Mouse (Mus musculus): Measurements from ENCODE around the gene Prima1. TPM values are rescaled to one million over a fixed set of nuclear protein-coding genes. Genes with fewer than 3 reads are reported as not detected.

Prima1 gene
- total and polyA plus RNA-seq, 3 experiments = not detected

- TF ChIP-seq POLR2A (IDR thresholded peaks at IDR 0.05; ENCODE audit: control insufficient read depth in 1 of 2, insufficient read depth in 1 of 2, low read depth in 1 of 2, low read length in 2 of 2, poor library complexity in 1 of 2) = no peak
- TF ChIP-seq ZMIZ1 (IDR thresholded peaks at IDR 0.05; ENCODE audit: low read depth, low read length) = no peak
- no peak for TF ChIP-seq NRF1 (IDR thresholded peaks at IDR 0.05; ENCODE audit: insufficient read depth, low read depth, low read length, poor library complexity, severe bottlenecking)
- TF ChIP-seq MYC (IDR thresholded peaks at IDR 0.05; ENCODE audit: low read depth, low read length) = no peak
- Histone ChIP-seq H3K4me3 (ENCODE audit: control insufficient read depth in 1 of 2, insufficient read depth in 1 of 2, low read depth in 2 of 2, low read length in 2 of 2) (no peak overlapping the region), H3K79me2 (ENCODE audit: control insufficient read depth, insufficient read depth, low read length, poor library complexity) (no peaks in the 10 kb centered on the region), H3K9me3 (replicated peaks; ENCODE audit: insufficient read depth, low read length) (no peaks in the 10 kb centered on the region), H3K27me3 (ENCODE audit: control insufficient read depth in 1 of 2, insufficient read depth in 2 of 2, low read length in 2 of 2) (no peaks in the 10 kb centered on the region), H3K4me1 (ENCODE audit: control insufficient read depth in 1 of 2, insufficient read depth in 2 of 2, low read length in 2 of 2) (no peaks in the 10 kb centered on the region), H3K9ac (ENCODE audit: control insufficient read depth, low read depth, low read length, poor library complexity, severe bottlenecking) (no peak overlapping the region), H3K36me3 (ENCODE audit: control insufficient read depth in 1 of 2, insufficient read depth in 2 of 2, low read length in 2 of 2) (no peaks in the 10 kb centered on the region), H3K27ac (ENCODE audit: control insufficient read depth, low read depth, low read length) (no peak overlapping the region)
- no peak for DNase-seq (ENCODE audit: low read depth, low spot score)
These were observed 77.6 kb downstream of the Prima1 start for GRCm38 (mm10) chr12:103164101-103165030.

GRCm38 (mm10) chr12:103163596-103163995 lies 78.4 kb downstream of the Prima1 start:
- Histone ChIP-seq H3K27me3 (ENCODE audit: control insufficient read depth in 1 of 2, insufficient read depth in 2 of 2, low read length in 2 of 2) (no peaks in the 10 kb centered on the region), H3K9me3 (replicated peaks; ENCODE audit: insufficient read depth, low read length) (no peaks in the 10 kb centered on the region), H3K27ac (ENCODE audit: control insufficient read depth, low read depth, low read length) (no peak overlapping the region)

GRCm38 (mm10) chr12:103160721-103161120 lies 81.2 kb downstream of the Prima1 start:
- Histone ChIP-seq H3K9me3 (replicated peaks; ENCODE audit: insufficient read depth, low read length) (no peaks in the 10 kb centered on the region), H3K27me3 (ENCODE audit: control insufficient read depth in 1 of 2, insufficient read depth in 2 of 2, low read length in 2 of 2) (no peaks in the 10 kb centered on the region), H3K79me2 (ENCODE audit: control insufficient read depth, insufficient read depth, low read length, poor library complexity) (no peaks in the 10 kb centered on the region), H3K9ac (ENCODE audit: control insufficient read depth, low read depth, low read length, poor library complexity, severe bottlenecking) (no peak overlapping the region), H3K36me3 (ENCODE audit: control insufficient read depth in 1 of 2, insufficient read depth in 2 of 2, low read length in 2 of 2) (no peaks in the 10 kb centered on the region), H3K4me3 (ENCODE audit: control insufficient read depth in 1 of 2, insufficient read depth in 1 of 2, low read depth in 2 of 2, low read length in 2 of 2) (no peak overlapping the region), H3K27ac (ENCODE audit: control insufficient read depth, low read depth, low read length) (no peak overlapping the region), H3K4me1 (ENCODE audit: control insufficient read depth in 1 of 2, insufficient read depth in 2 of 2, low read length in 2 of 2) (no peaks in the 10 kb centered on the region)
- DNase-seq (ENCODE audit: low read depth, low spot score) = no peak
- TF ChIP-seq NELFE (IDR thresholded peaks at IDR 0.05; ENCODE audit: low read depth, low read length) (no peak), ZMIZ1 (IDR thresholded peaks at IDR 0.05; ENCODE audit: low read depth, low read length) (no peak), CHD1 (IDR thresholded peaks at IDR 0.05; ENCODE audit: low read depth, low read length) (no peak), MAZ (IDR thresholded peaks at IDR 0.05; ENCODE audit: low read depth, low read length) (no peak), TBP (IDR thresholded peaks at IDR 0.05; ENCODE audit: low read depth, low read length) (no peak), RCOR1 (IDR thresholded peaks at IDR 0.05; ENCODE audit: low read depth, low read length) (no peak), ZNF384 (IDR thresholded peaks at IDR 0.05; ENCODE audit: low read depth, low read length) (no peak), MAX (IDR thresholded peaks at IDR 0.05; ENCODE audit: low read length) (no peak), SMC3 (IDR thresholded peaks at IDR 0.05; ENCODE audit: low read depth, low read length) (no peak)

More at GRCm38 (mm10) chr12:103163596-103163995, 78.4 kb downstream of the Prima1 start:
- no peak for DNase-seq (ENCODE audit: low read depth, low spot score)
- H3K9ac ChIP-seq (ENCODE audit: control insufficient read depth, low read depth, low read length, poor library complexity, severe bottlenecking) = no peak overlapping the region
- no peaks in the 10 kb centered on the region for H3K79me2 ChIP-seq (ENCODE audit: control insufficient read depth, insufficient read depth, low read length, poor library complexity)
- TF ChIP-seq JUND (IDR thresholded peaks at IDR 0.05; ENCODE audit: low read depth, low read length) = no peak
- TF ChIP-seq USF1 (IDR thresholded peaks at IDR 0.05; ENCODE audit: low read depth, low read length) = no peak
- no peak for TF ChIP-seq MAZ (IDR thresholded peaks at IDR 0.05; ENCODE audit: low read depth, low read length)
- TF ChIP-seq GABPA (IDR thresholded peaks at IDR 0.05; ENCODE audit: low read depth, low read length) = no peak
- no peak for TF ChIP-seq USF2 (IDR thresholded peaks at IDR 0.05; ENCODE audit: borderline replicate concordance in 1 of 2, insufficient read depth in 1 of 2, low read depth in 1 of 2, low read length in 2 of 2)
- TF ChIP-seq MYC (IDR thresholded peaks at IDR 0.05; ENCODE audit: low read depth, low read length) = no peak
- TF ChIP-seq POLR2A (IDR thresholded peaks at IDR 0.05; ENCODE audit: control insufficient read depth in 1 of 2, insufficient read depth in 1 of 2, low read depth in 1 of 2, low read length in 2 of 2, poor library complexity in 1 of 2) = no peak
- TF ChIP-seq RCOR1 (IDR thresholded peaks at IDR 0.05; ENCODE audit: low read depth, low read length) = no peak
- TF ChIP-seq ELF1 (IDR thresholded peaks at IDR 0.05; ENCODE audit: low read depth, low read length) = no peak
- TF ChIP-seq TCF12 (IDR thresholded peaks at IDR 0.05; ENCODE audit: low read depth, low read length) = no peak
- TF ChIP-seq ZMIZ1 (IDR thresholded peaks at IDR 0.05; ENCODE audit: low read depth, low read length) = no peak
- TF ChIP-seq MAFK (IDR thresholded peaks at IDR 0.05; ENCODE audit: borderline replicate concordance, low read depth, low read length) = no peak
- no peak for TF ChIP-seq CHD2 (IDR thresholded peaks at IDR 0.05; ENCODE audit: low read length)
- TF ChIP-seq ZNF384 (IDR thresholded peaks at IDR 0.05; ENCODE audit: low read depth, low read length) = no peak
- TF ChIP-seq KAT2A (conservative IDR thresholded peaks at IDR 0.05; ENCODE audit: low read depth, low read length) = no peak
- TF ChIP-seq EP300 (IDR thresholded peaks at IDR 0.05; ENCODE audit: low read depth in 1 of 2, low read length in 2 of 2) = no peak
- TF ChIP-seq NELFE (IDR thresholded peaks at IDR 0.05; ENCODE audit: low read depth, low read length) = no peak
- no peak for TF ChIP-seq ETS1 (IDR thresholded peaks at IDR 0.05; ENCODE audit: low read depth, low read length)
- no peak overlapping the region for H3K4me3 ChIP-seq (ENCODE audit: control insufficient read depth in 1 of 2, insufficient read depth in 1 of 2, low read depth in 2 of 2, low read length in 2 of 2)
- no peaks in the 10 kb centered on the region for H3K4me1 ChIP-seq (ENCODE audit: control insufficient read depth in 1 of 2, insufficient read depth in 2 of 2, low read length in 2 of 2)
- no peaks in the 10 kb centered on the region for H3K36me3 ChIP-seq (ENCODE audit: control insufficient read depth in 1 of 2, insufficient read depth in 2 of 2, low read length in 2 of 2)
